Mouse (Mus musculus) C3H10T1/2 (cell line): ENCODE results near the gene Mafb. TPM values are rescaled to one million over a fixed set of nuclear protein-coding genes. Genes with fewer than 3 reads are reported as not detected.

Experiments
- polyA plus RNA-seq, 2 experiments: library from polyadenylated mRNA; unstranded; fragments of >200 nt; fragmentation: generic; extraction: Trizol; gene quantifications; one replicate each; pipeline ENCODE4 v1.2.1; 2012; ENCODE audit warnings: missing spikeins in 2 of 2

The Mafb gene
- not detected for polyA plus RNA-seq

GRCm38 (mm10) chr2:160366980-160367338 is at the start of gene Mafb:
TSS of gene Mafb (minus strand) at chr2:160367065.

GRCm38 (mm10) chr2:160334111-160334661 is 32.7 kb downstream of the Mafb start, which contains the start of gene Gm826:
TSS of gene Gm826 (minus strand) at chr2:160334162.

Other genes starting within 250 kb of the Mafb start
- not detected for gene Gm826, start 32.9 kb downstream of the Mafb start, polyA plus RNA-seq